Mouse (Mus musculus) small intestine, adult 2 months (tissue): ENCODE data around the gene Baiap2.

Experiments
- CTCF ChIP-seq: fragments of 200-500 bp; IDR thresholded peaks from 2 replicates; pipeline ENCODE4 v1.5.1; 2012; ENCODE audit warnings: low read depth, mild to moderate bottlenecking, control low read depth, inconsistent platforms, low read length, moderate library complexity, mixed read lengths; ENCODE audit not compliant: insufficient replicate concordance, insufficient read length; ENCODE audit errors: extremely low read depth
- POLR2A ChIP-seq: fragments of 200-500 bp; IDR thresholded peaks from 2 replicates; pipeline ENCODE4 v1.6.1; 2012; ENCODE audit warnings: low read depth, mild to moderate bottlenecking, control low read depth, inconsistent platforms, low read length, moderate library complexity

DNA sequence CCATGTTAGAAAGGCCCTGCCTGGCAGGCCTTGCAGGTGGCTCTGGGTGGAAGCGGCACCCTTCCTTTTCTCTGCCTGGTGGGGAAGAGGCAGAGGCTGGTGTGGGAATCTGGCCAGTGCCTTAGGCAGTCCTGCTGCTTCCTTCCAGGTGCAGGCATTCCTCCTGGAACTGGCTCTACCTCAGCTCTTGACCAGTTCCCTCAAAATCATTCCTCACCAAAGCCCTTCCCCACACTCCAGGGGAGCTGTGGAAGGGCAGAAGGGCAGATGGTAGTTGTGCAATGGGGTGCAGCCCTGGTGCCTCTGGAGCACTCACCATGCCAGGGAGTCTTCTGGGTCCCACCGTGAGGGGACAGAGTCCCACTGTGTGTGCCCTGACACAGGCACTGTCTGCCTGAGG lies 6.1 kb upstream of the Baiap2 start:
- TF ChIP-seq CTCF, result no peak
- no peak for TF ChIP-seq POLR2A
